Mouse (Mus musculus) liver, embryonic 13.5 days (tissue): ENCODE measurements at regions not wholly inside any gene's neighbourhood (a gene's known extent, or its start where the extent isn't known, plus 50 kb on each side); places are given as distances from the start of the nearest gene placed in this dataset.
"Not testable (repeated sequence)": the region's sequence is repeated elsewhere in the genome, so short reads cannot be mapped to it uniquely, and the experiment has no call there.

Source experiments
- ATAC-seq: fragments of 200-750 bp; cut with Nextera tagmentation; 2 replicates; pipeline ENCODE4 v1.8.0; 2017; ENCODE audit warnings: low read depth, mild to moderate bottlenecking, moderate number of reproducible peaks, moderate library complexity
- DNase-seq: peaks from one replicate; pipeline ENCODE4 v3.0.0; 2022
- H3K27ac ChIP-seq: fragments of 300-500 bp; sonication (generic); 2 replicates; pipeline ENCODE4 v1.5.1; 2015; ENCODE audit warnings: moderate library complexity, mild to moderate bottlenecking, inconsistent platforms
- H3K27me3 ChIP-seq: fragments of 300-500 bp; sonication (generic); 2 replicates; pipeline ENCODE4 v1.6.1; 2015; ENCODE audit warnings: mild to moderate bottlenecking, inconsistent platforms
- H3K36me3 ChIP-seq: fragments of 300-500 bp; sonication (generic); 2 replicates; pipeline ENCODE4 v1.6.1; 2015; ENCODE audit warnings: mild to moderate bottlenecking, inconsistent platforms
- H3K4me1 ChIP-seq: fragments of 300-500 bp; sonication (generic); replicated peaks from 2 replicates; pipeline ENCODE4 v1.6.1; 2015; ENCODE audit warnings: inconsistent platforms
- H3K4me2 ChIP-seq: fragments of 300-500 bp; sonication (generic); 2 replicates; pipeline ENCODE4 v1.6.1; 2015; ENCODE audit warnings: inconsistent platforms, mild to moderate bottlenecking, moderate library complexity
- H3K4me3 ChIP-seq: fragments of 300-500 bp; sonication (generic); replicated peaks from 2 replicates; pipeline ENCODE4 v1.5.1; 2015; ENCODE audit warnings: mild to moderate bottlenecking, inconsistent platforms
- H3K9ac ChIP-seq: fragments of 300-500 bp; sonication (generic); 2 replicates; pipeline ENCODE4 v1.6.1; 2015; ENCODE audit warnings: mild to moderate bottlenecking, inconsistent platforms
- H3K9me3 ChIP-seq: fragments of 300-500 bp; sonication (generic); replicated peaks from 2 replicates; pipeline ENCODE4 v1.6.1; 2016; ENCODE audit warnings: inconsistent platforms
- WGBS: fragments of 180-500 bp; shearing (Covaris S2); methylation state at CpG from one replicate; pipeline ENCODE4 v1.1.7; 2015; ENCODE audit not compliant: insufficient replicate concordance; 5-methylcytosine and 5-hydroxymethylcytosine counted together

DNA sequence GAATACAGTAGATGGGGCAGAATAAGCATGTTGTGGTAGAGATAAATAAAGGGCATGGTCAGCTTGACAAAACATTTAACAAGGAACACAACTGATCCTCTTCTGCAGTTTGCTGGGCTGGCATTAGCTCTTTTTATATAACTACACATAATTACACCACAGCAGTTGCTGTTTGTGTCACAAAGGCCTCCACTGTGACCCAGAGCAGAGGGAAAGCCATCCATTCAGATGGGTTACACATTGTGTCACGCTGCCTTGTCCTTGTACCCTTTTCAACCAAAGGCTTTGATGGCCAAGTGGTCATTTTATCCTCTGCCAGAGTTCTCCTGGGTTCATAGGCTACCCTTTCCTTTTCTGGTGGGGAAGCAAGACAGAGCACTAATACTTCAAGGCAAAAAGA is 209.6 kb upstream of the Rnf219 start:
- WGBS, result 47% methylated on average over 1 of the region's 1 CpGs
- Histone ChIP-seq H3K4me1 (no peaks in the 10 kb centered on the region), H3K4me2 (no peak overlapping the region), H3K4me3 (no peak overlapping the region), H3K36me3 (no peaks in the 10 kb centered on the region), H3K9ac (no peak overlapping the region), H3K9me3 (no peaks in the 10 kb centered on the region), H3K27me3 (no peaks in the 10 kb centered on the region), H3K27ac (no peak overlapping the region)
- ATAC-seq (no peak), DNase-seq (no peak)

DNA sequence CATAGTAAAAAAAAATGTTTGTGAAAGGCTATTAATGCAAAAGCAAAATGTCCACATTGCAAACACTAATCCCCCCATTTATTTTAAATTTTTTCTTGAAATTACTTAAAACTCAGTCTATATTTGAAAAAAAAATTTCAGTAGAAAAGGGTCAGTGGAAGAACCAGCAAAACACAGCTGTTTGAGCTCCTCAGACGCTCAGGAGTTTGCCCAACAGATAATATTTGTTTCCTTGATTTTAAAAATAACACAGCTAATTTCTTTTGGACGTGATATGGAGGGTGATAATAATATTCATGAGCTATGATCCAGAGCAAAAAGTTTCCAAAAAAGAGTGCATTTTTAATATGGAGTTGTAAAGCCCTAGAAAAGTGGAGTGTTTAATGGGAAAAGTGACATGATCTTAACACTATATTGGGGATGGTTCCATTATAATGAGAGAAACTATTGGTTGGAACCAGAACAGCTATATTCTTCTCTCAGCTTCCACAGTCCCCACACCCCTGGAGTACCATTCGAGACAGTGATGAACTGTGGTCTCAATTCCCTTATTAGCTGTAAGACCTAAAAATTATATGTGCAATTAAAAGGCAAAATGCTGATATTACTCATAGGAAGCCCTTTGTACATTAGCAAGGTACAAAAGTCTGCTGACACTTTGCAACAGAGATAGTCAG is 209.0 kb upstream of the Rnf219 start:
- DNase-seq (no peak), ATAC-seq (no peak)
- WGBS, result 38% methylated on average over 3 of the region's 3 CpGs
- H3K4me1 ChIP-seq, result no peaks in the 10 kb centered on the region
- no peak overlapping the region for H3K4me3 ChIP-seq
- H3K9ac ChIP-seq, result no peak overlapping the region
- no peaks in the 10 kb centered on the region for H3K36me3 ChIP-seq
- no peaks in the 10 kb centered on the region for H3K9me3 ChIP-seq
- H3K27me3 ChIP-seq, result no peaks in the 10 kb centered on the region
- H3K4me2 ChIP-seq, result no peak overlapping the region
- H3K27ac ChIP-seq, result no peak overlapping the region

DNA sequence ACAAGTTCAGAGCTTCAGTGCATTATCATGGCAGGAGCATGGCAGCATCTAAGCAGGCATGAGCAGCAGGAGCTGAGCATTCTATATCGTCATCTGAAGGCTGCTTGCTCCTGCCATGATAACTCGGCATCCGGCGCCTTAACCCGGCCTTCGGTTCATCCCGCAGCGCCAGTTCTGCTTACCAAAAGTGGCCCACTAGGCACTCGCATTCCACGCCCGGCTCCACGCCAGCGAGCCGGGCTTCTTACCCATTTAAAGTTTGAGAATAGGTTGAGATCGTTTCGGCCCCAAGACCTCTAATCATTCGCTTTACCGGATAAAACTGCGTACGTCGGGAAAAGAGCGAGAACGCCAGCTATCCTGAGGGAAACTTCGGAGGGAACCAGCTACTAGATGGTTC is 193.2 kb upstream of the Rnf219 start:
- not testable (repeated sequence) for H3K36me3 ChIP-seq, H3K9ac ChIP-seq, H3K27ac ChIP-seq, H3K4me2 ChIP-seq, H3K27me3 ChIP-seq, ATAC-seq, H3K4me1 ChIP-seq, H3K4me3 ChIP-seq, H3K9me3 ChIP-seq
- peak; percentile 67 for DNase-seq
- WGBS, result 81% methylated on average over 24 of the region's 24 CpGs

DNA sequence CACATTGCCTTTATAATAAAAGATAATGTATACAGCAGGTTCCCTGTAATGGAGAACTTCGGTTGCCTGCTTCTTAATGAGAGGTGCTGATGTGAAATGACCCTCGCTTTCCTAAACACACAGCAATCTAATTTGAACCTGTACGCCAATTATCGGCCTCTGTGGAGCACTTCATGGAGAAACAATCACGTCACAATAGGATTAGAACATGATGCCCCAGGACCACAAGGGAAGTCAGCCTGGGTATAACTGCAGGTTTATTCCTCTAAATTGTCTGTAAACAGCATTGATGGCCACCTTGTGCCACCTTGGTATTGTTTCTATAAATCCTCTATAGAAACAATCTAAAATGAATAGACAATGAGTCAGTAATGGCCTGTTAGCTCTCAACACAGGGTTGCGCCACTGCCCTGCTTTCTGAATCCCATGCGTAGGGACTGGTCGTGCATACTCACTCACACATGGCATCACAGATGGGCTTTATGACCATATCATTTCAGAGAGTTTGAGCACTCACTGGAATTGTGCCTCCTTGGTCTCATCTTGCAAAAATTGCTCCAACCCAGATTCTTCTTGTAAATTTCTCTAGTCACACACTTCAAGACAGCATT is 179.9 kb upstream of the Rnf219 start:
- Histone ChIP-seq H3K27me3 (no peaks in the 10 kb centered on the region), H3K4me3 (no peak overlapping the region), H3K27ac (no peak overlapping the region), H3K4me2 (no peak overlapping the region), H3K9me3 (no peaks in the 10 kb centered on the region), H3K9ac (no peak overlapping the region), H3K36me3 (no peaks in the 10 kb centered on the region), H3K4me1 (no peaks in the 10 kb centered on the region)
- no peak for DNase-seq
- ATAC-seq, result no peak
- 64% methylated on average over 8 of the region's 8 CpGs for WGBS

DNA sequence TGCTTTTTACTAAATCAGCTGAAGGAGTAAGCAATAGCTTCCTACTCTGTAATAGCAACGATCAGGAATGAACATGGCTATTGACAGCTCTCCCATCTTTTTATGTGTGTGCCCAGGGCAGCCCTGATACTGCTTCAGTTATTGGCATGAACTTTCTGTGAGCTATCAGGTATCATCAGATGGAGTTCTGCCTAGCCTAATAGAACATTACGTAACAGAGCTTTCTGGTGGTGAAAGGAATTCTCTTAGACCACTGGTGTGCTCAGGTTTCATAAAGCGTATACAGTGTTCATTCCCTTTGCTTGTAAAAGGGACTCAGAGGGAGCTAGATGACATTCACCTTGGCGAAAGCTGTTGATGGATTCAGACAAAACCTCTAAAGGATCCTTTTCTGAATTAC is 176.5 kb upstream of the Rnf219 start:
- Histone ChIP-seq H3K9me3 (no peaks in the 10 kb centered on the region), H3K36me3 (no peaks in the 10 kb centered on the region), H3K4me3 (no peak overlapping the region), H3K27ac (no peak overlapping the region), H3K4me2 (no peak overlapping the region), H3K27me3 (no peaks in the 10 kb centered on the region), H3K4me1 (no peaks in the 10 kb centered on the region), H3K9ac (no peak overlapping the region)
- WGBS, result 72% methylated on average over 4 of the region's 4 CpGs
- ATAC-seq (no peak), DNase-seq (no peak)

DNA sequence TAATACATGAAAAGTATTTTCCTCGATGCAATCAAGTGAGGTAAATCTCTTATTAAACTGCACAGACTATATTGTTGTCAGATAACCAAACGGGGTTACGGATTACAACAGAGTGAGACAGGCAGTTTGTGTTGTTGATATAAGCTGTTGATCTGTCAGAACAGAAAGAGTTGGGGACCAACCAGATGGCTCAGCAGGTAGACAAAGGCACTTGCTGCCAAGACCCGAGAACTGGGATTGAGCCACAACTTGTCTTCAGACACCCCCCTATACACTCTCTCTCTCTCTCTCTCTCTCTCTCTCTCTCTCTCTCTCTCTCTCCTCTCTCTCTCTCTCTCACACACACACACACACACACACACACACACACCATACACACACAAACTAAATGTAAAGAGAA is 172.7 kb upstream of the Rnf219 start:
- Histone ChIP-seq H3K27me3 (no peaks in the 10 kb centered on the region), H3K9me3 (no peaks in the 10 kb centered on the region), H3K27ac (no peak overlapping the region), H3K9ac (no peak overlapping the region), H3K4me3 (no peak overlapping the region), H3K4me2 (no peak overlapping the region), H3K36me3 (no peaks in the 10 kb centered on the region), H3K4me1 (no peaks in the 10 kb centered on the region)
- no peak for ATAC-seq
- no peak for DNase-seq
- WGBS, result 60% methylated on average over 4 of the region's 4 CpGs

DNA sequence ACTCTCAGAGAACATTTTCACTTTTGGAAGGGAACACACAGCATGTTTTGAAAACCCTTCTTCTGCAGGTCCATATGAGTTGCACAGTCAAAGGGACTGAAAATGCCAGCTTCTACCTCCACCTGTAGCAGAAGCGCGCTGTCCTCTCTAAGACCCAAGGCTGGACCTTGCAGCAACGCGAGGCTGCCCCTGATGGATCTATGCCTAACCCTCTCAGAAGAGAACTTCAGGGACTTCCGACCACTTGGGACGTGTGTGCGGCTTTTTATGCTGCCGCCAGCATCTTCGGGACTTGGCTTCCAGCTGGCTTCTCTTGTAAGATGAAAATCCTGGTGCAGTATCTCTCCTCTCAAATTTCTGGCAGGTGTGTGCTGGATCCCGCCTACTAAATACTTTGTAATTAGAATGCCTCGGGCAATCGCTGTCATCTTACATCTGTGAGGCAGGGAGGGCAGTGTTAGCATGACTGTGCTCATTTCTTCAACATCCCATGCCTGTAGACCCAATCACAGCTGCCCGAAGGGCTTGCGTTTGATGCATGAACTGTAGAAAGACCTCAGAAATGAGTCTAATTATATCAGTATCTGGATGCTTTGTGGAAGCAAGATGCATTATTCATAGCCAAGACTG is 171.8 kb upstream of the Rnf219 start:
- ATAC-seq (no peak), DNase-seq (no peak)
- Histone ChIP-seq H3K4me3 (no peak overlapping the region), H3K4me1 (no peaks in the 10 kb centered on the region), H3K36me3 (no peaks in the 10 kb centered on the region), H3K4me2 (no peak overlapping the region), H3K27me3 (no peaks in the 10 kb centered on the region), H3K9me3 (no peaks in the 10 kb centered on the region), H3K9ac (no peak overlapping the region), H3K27ac (no peak overlapping the region)
- WGBS, result 69% methylated on average over 14 of the region's 14 CpGs

DNA sequence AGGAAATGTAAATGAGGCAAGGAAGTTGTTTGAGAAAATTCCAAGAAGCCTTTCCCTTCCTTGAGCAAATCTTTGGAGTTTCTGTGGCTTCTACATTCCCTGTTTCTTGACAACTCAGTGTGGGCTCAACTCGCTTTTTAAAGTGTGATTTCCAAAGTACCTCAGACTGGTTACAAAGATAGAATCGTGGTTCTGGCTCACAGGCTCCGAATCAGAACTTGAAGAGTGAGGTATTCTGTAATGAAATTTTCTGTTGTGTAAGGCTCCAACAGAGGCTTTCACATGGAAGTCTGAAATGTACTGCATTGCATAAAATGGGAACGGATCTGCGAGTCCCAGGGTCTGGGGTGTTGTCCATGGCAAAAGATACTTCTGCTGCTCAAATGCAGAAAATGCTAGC is 170.2 kb upstream of the Rnf219 start:
- Histone ChIP-seq H3K27ac (no peak overlapping the region), H3K36me3 (no peaks in the 10 kb centered on the region), H3K4me2 (no peak overlapping the region), H3K4me3 (no peak overlapping the region), H3K27me3 (no peaks in the 10 kb centered on the region), H3K9ac (no peak overlapping the region), H3K9me3 (no peaks in the 10 kb centered on the region), H3K4me1 (no peaks in the 10 kb centered on the region)
- DNase-seq (no peak), ATAC-seq (no peak)
- WGBS, result 66% methylated on average over 5 of the region's 5 CpGs

DNA sequence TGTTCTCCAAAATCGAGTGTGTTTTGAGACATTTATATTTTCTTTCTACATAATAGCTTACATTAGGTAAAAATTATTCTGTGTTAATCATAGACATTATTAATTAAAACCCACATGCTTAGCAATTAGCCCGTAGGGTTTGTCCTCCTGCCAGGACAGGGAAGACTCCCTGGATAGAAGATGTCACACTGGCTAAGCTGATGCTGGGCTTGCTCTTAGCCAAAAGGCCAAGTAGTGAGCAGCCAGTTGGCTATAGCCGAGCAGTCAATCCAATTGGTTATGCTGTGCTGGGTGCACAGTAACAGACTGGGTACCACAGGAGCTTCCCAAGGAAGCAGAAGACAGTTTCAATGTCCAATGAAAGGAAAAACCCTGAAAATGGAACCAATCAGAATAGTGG is 166.0 kb upstream of the Rnf219 start:
- Histone ChIP-seq H3K27me3 (no peaks in the 10 kb centered on the region), H3K27ac (no peak overlapping the region), H3K36me3 (no peaks in the 10 kb centered on the region), H3K9ac (no peak overlapping the region), H3K4me2 (no peak overlapping the region), H3K9me3 (no peaks in the 10 kb centered on the region), H3K4me3 (no peak overlapping the region), H3K4me1 (no peaks in the 10 kb centered on the region)
- 67% methylated on average over 3 of the region's 3 CpGs for WGBS
- no peak for DNase-seq
- no peak for ATAC-seq

DNA sequence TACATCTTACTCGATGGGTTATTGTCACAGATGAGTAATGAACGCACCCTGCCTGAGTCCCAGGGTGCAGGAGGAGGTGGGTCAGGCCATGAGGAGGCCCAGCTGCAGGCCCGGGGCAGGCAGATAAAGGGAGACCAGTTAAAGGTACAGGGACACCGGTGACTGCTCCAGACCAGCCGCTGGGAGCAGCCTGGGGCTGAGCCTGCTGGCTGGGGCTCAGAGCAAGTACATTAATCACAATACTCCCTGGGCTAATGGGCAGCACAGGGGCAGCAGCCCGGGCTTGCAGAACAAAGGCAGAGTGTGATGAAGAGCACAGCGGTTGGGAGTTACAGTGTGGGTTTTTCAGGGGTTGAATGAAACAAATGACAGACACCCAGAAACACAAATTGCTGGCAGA is 154.4 kb upstream of the Rnf219 start:
- Histone ChIP-seq H3K27me3 (no peaks in the 10 kb centered on the region), H3K9ac (no peak overlapping the region), H3K4me3 (no peak overlapping the region), H3K4me2 (no peak overlapping the region), H3K36me3 (no peaks in the 10 kb centered on the region), H3K9me3 (no peaks in the 10 kb centered on the region), H3K27ac (no peak overlapping the region), H3K4me1 (no peaks in the 10 kb centered on the region)
- DNase-seq (no peak), ATAC-seq (no peak)
- 34% methylated on average over 7 of the region's 7 CpGs for WGBS

DNA sequence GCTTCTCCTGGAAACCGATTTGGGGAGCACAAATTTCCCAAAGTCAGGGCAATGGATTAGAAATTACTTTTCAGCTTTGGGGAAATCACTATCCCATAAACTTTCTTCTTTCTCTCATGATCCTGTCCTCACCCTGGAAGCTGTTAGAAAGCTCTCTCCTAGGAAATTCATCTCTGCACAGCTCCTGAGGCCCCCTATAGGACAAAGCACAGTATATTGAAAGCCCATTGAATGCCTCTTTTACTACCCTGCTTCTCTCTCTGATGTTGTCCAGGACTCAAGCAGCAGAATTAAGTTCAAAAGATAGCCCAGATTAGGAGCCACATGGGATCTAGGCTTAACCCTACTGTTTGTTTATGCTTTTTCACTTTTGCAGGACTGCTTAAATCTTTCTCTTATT is 139.3 kb upstream of the Rnf219 start:
- ATAC-seq, result no peak
- Histone ChIP-seq H3K27me3 (no peaks in the 10 kb centered on the region), H3K9me3 (no peaks in the 10 kb centered on the region), H3K4me2 (no peak overlapping the region), H3K4me3 (no peak overlapping the region), H3K9ac (no peak overlapping the region), H3K4me1 (no peaks in the 10 kb centered on the region), H3K27ac (no peak overlapping the region), H3K36me3 (no peaks in the 10 kb centered on the region)
- 53% methylated on average over 1 of the region's 1 CpGs for WGBS
- DNase-seq, result no peak

DNA sequence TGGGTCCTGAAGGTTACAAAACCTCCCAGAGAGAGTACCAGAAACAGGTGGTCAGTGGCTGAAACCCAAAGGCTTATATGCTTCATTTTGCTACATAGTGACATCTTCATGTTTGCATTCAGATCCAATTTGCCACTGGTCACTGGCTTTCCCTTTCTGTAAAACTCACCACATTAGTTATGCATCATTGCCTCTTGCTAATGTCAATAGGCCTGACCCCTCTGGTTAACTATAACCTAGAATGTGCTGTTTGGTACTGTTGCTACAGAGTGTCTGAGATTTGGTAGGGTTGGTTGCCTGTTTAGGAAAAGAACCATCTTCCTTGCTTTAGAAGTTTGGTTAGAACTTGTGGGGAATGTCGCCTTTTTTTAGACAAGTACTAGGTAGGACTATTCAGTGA is 136.3 kb upstream of the Rnf219 start:
- H3K4me1 ChIP-seq, result no peaks in the 10 kb centered on the region
- H3K27ac ChIP-seq, result no peak overlapping the region
- H3K9ac ChIP-seq, result no peak overlapping the region
- H3K27me3 ChIP-seq, result no peaks in the 10 kb centered on the region
- H3K9me3 ChIP-seq, result no peaks in the 10 kb centered on the region
- H3K4me2 ChIP-seq, result no peak overlapping the region
- no peak for DNase-seq
- no peaks in the 10 kb centered on the region for H3K36me3 ChIP-seq
- WGBS, result 56% methylated on average over 1 of the region's 1 CpGs
- no peak overlapping the region for H3K4me3 ChIP-seq
- no peak for ATAC-seq
